Mouse (Mus musculus): ENCODE measurements around the gene Rwdd3.
A peak's percentile ranks its signal among the peaks of the same experiment; 100 is the strongest.

Rwdd3 gene

DNA sequence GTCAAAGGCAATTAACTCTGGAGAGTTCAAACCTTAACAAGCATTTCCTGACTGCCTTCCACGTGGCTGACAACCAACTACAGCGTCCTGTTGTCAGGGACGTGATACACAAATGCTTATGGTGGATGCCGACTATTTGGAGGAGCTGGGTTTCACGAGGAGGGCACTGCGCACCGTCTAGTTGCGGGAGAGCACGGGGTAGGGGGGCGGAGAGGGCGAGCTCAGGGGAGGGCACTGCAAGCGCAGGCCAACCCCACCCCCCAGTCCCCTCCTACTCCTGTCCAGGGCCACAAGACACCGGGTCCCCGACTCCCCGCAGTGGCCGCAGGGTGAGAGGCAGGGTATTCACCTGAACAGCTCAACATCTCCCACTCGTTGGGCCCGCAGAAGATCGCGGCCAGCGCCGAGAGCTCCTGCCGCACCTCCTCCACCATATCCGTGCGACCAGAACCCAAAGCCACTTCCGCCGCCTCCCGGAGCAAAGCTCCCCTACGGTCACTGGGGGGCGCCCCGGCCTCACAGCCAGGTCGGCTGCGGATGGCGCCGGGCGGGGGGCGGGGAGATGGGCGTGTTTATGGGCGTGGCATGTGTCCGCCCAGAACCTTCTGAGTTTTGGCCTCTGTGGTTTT is at the start of gene Rwdd3:
Gene Rwdd3 (minus strand): TSS at position 453 of the 629 bp plus-strand sequence.
- DNase-seq (ENCODE audit: low spot score): peak; percentile 90

DNA sequence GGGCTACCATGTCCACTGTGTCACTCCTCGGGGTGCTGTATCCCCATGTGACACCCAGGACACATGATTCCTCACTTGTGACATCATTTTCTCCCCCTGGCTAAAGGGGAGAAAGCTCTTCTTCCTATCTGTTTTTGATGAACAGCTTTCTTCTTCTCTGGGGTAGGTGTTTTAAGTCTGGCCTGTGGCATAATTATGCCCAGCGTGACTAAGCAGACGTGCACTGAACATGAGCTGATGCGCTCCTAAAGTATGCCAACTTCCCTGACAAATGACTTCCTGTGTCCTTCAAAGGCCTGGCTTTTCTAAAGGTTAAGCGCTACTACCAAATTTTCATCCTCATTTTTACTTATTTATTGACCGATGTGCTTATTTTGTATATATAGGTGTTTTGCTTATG is 45.5 kb upstream of the Rwdd3 start:
- DNase-seq (ENCODE audit: low spot score): no peak

DNA sequence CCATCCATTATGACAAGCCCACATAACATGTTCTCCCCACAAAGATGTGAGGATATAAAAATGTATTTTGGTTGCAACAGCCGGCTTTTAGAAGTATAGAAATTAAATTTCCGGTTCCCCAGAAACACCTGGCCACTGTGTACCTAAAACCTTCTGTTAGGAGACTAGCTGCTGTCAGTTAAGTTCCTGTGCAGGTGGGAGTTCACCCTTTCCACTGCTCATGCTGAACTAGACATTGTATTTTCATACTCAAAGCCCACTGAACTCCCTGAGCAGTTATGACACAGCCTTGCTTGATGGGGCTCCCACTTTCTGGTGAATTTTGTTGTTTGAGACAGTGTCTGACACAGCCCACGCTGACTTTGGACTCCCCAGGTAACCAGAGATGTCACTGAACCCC is 42.0 kb upstream of the Rwdd3 start:
- DNase-seq (ENCODE audit: low spot score): no peak

DNA sequence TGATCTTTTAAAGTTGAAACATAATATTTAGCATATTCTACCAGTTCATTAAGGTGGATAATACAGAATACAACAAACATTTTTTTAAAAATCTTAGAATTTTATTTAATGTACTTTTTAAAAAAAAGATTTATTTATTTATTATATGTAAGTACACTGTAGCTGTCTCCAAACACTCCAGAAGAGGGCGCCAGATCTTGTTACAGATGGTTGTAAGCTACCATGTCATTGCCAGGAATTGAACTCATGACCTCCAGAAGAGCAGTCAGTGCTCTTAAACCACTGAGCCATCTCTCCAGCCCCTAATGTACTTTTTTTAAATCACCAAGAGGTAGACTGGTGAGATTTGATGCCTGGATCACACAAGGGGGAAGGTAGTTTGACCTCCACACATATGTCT is 40.7 kb upstream of the Rwdd3 start:
- DNase-seq (ENCODE audit: low spot score): no peak

DNA sequence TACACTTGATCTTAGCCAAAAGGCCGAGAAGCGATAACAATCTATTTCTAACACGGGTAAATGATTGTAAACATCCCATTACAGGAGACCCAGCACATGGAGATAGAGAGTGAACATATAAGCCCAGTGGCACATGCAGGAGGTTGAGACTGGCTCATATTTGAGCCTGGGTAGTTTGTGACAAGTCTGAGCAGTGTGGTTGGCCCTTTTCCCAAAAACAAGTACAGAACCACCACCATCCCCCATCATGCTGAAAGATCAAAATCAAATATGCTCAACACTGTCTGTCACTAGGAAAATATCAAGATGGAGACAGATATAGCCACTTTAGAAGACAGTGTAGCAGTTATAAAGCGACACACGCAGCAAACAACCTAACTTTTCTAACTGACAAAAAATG is 37.5 kb upstream of the Rwdd3 start:
- DNase-seq (ENCODE audit: low spot score): no peak

DNA sequence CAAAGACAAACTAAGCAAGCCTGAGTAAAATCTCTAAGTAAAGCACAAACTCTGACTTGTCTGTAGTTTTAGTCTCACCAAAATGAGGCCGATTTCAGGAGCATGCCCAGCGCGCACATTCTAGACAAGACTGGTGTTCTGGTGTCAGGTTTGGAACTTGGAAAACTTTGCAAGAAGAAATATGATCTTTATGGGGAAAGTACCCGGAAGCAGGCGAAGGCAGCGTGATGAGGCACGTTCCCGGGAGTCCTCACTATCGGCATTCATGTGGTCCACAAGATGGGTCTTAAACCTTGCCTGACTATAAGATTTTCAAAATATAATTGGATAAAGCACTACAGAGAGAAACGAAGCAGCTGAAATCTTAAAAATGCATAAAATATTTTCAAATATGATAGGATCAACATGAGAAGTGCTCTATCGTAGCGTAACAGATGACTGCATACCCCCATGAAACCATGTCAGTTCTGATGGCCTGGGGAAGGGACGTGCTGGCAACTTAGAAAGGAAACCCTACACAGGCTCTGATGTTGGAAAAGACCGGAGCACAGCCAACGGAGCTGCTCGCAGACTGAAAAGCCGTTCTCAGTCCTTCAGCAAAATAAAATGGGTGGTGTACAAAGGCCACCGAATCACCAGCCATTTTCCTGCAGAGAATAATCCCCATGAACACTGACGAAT is 34.8 kb upstream of the Rwdd3 start:
- DNase-seq (ENCODE audit: low spot score): no peak

DNA sequence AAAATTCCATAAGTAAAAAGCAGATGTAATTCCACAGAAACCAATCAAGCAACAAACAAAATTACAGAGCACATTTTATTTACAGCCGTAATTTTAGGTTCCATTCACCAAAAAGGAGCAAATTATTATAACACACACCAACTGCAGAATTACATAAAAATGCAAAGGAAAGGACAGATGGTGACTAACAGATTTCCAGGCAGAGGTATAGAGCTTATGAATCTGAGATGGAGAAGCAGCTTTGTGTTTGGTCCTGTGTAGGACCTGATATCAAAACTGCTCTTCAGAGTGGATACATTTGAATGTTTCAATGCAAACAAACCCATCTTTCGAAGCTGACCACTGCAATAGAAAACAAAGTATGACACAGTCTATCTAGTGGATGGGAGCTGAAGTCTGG is 31.1 kb upstream of the Rwdd3 start:
- no peak for DNase-seq (ENCODE audit: low spot score)

DNA sequence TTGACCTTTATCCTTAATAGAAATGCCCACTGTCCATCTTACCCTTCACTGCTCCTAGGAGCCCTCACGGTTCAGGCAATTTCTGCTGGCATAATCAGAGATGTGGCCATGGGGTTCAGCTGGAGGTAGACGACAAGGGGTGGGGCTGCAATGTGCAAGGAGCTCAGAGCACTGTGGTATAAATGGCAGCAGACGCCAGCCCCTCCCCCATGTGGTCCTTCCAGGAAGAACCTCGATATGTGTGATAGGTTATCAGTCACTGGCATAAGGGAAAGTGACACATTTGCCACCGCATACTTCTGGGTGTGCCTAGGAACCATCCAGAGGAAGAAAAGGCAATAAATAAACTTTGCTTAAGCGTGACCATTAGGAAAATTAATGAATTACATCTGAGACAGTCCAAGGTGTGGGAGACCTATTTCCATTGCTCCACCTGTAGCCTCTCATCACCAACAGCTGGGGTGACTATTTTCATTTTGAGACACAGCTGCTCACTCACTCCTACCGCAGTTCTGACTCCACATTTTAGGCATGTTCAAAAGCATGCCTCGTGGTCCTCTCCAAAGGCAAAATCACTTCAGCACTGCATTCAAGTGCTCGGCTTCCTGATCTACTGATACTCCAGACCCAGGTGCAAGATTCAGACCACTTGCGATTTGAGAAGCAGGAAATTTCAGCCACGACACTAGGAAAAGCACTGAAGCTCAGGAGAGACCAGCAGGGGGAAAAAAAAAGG is 29.7 kb upstream of the Rwdd3 start:
- DNase-seq (ENCODE audit: low spot score): peak; percentile 42

DNA sequence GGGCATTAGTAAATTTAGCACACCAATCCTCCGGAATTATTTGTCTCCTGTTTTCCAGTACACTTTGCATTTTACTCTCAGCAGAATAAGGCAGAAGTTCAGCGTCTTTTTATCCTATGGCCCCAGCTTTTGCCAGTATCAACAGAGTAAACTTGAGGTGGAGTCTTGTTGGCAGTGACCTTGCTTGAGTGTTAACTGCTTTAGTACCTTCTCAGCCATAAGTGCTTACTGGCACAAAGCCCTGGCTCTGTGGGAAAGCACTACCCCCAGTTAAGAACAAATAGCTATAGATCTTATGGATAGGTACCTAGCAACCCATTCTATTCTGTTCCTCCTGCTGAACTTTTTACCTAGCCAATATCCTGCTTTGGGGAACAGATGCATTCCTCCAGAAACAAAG is 17.7 kb upstream of the Rwdd3 start:
- peak; percentile 45 for DNase-seq (ENCODE audit: low spot score)

DNA sequence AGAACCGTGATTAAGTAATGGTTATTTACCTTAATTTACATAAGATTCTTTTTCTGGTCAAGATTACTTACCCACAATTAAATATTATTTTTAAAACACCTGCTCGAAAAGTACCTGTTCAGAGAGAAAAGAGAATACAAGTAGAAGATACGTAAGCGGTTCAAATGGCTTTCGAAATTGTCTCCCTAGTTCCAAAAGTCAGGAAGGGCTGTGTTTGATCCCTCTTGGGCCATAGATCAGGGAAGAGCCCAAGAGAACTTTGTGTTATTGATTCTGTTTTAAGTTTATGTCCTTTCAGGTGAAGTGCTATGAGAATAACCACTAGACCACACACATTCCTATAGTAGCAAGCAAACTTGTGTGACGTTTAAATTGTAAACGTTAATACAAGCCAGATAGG is 16.0 kb upstream of the Rwdd3 start:
- no peak for DNase-seq (ENCODE audit: low spot score)

DNA sequence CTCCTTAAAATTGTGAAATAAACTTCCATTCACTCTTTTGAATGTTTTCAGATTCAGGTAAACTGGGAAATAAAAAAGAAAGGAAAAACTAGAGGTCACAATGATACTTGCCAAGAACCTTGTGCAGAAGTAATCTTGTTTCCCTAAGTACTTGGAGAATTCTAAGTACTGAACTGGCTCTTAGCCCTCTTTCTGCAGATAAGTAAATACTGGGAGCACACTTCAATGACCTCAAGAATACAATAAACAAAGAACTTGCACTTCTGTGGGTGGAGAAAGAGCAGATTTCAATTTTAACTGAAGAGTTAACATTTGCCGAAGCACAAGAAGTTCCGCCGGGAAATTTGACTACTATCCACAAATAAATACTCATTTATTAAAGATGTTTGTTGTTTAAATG is 15.4 kb upstream of the Rwdd3 start:
- DNase-seq (ENCODE audit: low spot score): peak; percentile 78

DNA sequence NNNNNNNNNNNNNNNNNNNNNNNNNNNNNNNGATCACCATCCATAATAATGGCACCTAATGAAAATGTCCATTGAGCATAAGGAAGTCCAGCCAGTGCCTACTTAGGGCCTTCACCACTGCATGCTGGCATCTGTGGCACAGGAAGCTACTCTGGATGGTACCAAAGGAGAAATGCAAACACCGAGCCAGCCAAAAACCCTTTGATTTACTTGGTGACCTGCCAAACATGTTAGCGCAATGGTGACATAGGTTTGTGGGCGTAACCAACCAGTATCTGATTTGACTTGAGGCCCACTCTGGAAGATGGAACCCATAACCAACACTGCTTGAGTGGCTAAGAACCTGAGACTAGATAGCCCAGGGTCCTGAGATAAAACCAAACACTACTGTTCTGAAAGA is 13.7 kb upstream of the Rwdd3 start:
- DNase-seq (ENCODE audit: low spot score): no peak

DNA sequence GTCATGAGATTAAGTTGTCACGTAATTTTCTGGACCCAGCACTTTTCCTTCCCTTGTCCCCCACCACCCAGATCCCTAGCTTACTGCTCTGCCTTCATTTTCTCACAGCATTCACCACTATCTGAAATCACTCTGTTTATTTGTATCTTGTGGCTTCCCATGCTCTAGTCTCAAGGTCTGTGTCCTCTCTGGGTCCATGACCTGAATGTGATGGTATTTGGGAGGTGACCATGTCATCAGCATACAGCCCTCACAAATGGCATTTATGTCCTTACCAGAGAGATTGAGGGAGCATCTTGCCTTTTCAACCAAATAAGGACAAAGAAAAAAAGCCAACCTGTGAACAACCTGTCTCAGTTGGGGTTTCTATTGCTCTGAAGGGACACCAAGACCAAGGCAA is 4.5 kb upstream of the Rwdd3 start:
- no peak for DNase-seq (ENCODE audit: low spot score)

DNA sequence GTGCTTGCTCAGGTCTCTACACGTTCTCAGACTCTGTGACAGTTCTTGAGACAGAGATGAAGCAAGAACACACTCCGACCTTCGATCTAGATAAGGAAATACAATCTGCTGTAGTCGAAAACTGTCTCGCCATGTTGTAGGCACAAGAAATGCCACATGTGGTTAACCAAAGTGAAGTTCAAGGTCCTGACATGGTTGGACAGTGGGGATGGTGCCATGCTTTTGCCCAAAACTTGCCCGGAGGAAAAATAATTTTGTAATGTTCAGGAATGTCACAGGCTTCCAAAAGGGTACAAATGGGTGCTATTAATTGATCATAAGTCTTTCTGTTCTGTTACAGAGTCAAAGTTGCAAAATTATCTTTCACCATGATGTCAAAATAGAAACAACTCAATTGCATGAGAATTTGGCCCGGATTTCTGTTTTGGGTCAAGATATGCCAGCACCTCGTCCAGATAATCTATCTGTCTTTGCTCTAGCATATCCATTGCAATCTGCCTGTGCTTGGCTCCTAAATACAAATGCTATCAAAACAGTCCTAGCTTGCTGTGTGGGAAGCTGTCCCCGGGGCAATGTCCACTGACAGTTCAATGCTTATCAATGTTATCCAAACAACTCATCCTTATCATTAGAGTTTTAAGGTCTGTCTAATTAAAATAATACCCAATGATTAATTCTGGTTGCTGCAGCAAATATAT is 2.9 kb upstream of the Rwdd3 start:
- no peak for DNase-seq (ENCODE audit: low spot score)

DNA sequence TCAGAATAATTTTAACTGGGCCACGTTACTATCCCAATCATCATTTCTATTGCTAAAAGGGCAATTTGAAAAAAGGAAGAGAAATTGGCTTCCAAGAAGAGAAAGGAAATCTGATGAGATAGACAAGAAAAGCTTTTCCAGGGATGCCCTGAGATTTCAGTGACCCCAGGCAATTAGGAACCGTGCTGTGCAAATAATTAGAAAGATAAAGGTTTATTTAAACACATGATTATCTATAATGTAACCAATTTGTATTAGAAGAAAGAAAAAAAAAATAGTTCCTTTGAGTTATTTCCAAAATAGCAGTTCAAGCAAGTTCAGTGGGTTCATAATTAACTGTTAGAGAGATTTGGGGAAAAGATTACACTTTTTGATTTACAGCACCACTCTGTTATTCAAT is 1.2 kb upstream of the Rwdd3 start:
- no peak for DNase-seq (ENCODE audit: low spot score)

DNA sequence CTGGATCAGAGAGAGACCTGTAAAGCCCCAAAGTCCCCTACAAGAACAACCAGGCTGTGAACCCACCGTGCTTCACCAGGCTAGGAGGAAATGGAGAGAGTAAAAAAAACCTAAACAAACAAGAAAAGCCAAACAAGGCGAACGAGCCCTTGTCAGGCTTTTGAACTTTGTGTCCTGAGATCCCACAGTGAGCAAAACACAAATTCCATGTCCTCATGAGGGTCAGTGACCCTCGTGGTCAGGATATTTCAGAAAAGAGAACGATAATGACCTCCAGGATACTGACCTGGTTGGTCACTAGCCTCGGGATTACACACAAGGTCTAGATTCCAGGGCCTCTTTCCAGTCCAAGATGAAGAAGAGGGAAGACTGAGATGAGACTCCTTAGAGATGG is 374 bp upstream of the Rwdd3 start:
- no peak for DNase-seq (ENCODE audit: low spot score)

DNA sequence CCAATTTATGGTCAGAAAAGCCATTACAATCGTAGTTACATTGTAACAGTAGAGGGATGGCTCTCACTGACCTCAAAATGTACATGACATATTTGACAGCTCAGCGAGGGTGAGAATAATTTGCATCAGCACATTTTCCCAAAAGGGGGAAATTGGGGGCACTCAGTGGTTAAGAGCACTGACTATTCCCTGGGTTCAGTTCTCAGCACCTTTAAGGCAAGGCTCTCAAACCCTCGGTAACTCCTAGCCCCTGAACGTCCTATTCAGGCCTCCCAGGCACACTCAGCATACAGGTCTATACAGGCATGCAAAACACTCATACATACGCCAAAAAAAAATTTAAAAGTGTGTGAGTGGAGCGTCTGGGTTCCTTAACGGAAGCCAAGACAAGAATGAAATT is 864 bp downstream of the Rwdd3 start:
- no peak for DNase-seq (ENCODE audit: low spot score)

DNA sequence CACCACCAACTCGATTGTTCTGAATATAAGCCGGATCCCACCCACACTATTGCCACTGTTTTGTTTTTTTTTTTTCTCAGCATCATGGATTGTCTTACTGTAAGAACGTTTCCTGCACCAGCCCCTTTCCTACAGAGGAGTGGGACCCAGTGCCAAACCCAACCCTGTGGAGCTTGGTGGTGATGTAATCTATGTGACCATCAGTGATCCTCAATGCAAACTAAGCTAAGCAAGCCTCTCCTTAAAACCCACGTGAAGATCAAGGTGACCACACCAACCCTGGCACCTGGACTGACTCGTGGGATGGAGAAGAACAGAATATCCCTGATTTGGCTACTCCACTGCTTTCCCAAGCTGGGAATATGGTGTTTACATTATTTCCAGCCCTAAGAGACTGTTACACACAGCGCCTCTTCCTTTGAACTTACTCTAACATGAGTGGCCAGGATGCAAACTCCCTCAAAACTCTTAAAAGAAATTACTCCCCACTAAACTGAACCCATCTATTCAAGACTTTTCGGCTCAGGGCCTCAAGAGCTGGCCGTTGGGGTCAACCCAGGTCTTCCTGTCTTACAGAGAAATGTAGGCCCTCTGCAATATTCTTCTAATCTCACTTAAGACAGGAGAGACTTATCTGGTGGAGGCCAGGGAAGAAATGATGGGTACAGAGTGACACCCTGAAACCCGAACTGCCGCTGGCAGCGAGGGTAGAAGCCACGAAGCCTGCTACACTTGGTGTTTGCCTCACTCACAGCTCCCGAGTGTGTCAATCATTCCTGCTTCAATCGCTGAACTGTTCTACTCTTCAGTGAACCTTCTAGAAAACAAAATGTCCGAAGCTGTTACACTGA is 2.2 kb downstream of the Rwdd3 start:
- no peak for DNase-seq (ENCODE audit: low spot score)

DNA sequence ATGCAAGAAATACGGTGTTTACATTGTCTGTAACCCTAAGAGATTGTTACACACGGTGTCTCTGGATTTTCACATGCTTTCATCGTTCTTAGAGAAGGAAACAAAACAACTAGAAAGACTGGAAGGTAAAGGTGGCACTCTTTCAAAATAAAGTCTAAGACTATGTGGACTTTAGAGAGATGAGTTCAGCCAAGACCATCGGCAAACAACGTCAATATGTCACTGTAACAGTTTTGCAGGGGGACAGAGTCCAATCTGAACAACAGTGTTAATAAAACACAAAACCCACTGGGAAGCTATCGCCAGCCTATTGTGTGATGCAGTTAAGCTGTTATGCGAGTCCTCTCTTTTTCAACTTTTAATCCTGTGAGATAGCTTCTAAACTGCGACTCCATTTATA is 2.9 kb downstream of the Rwdd3 start:
- DNase-seq (ENCODE audit: low spot score): no peak

DNA sequence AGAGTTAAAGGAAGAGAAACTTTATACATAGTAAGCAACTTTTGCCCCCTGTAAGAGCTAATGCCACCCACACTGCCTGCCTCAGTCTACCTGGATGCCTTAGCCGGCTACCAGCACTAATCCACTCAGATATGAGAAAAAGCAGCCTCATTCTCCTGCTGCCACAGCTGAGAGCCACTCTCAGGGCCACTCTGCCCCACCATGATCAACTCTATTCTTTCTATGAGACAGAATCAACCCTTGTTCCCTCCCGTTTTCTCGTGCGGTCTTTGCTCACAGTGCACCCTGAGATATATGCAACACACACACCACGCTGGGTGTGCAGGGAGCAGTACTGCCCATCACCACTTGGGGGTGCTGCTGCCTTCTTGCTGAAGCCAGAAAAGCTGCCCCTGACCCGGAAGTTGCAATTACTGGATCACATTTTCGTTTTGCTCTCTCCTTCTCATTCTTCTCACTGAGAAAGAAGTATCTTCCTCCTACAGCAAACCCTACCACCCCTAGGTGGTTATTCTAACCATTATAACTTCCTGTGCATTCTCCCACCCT is 8.2 kb downstream of the Rwdd3 start:
- peak; percentile 68 for DNase-seq (ENCODE audit: low spot score)

DNA sequence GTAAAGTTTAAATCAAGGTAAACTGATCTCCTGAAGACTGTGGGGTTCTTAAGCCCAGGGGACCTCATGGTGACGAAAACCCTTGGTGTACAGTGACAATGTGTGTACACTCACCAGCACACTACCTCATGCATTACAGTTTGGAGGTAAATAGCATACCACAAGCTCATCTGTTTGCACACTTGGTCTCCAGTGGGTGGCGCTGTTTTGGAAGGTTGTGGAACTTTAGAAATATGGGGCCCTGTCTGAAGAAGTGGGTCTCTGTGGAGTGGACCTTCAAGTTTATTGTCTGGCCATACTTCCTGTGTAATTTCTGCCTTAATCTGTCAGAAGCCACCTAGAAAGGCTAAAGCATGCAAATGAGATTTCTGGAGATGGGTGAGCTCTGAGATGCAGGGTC is 9.8 kb downstream of the Rwdd3 start:
- DNase-seq (ENCODE audit: low spot score): no peak

DNA sequence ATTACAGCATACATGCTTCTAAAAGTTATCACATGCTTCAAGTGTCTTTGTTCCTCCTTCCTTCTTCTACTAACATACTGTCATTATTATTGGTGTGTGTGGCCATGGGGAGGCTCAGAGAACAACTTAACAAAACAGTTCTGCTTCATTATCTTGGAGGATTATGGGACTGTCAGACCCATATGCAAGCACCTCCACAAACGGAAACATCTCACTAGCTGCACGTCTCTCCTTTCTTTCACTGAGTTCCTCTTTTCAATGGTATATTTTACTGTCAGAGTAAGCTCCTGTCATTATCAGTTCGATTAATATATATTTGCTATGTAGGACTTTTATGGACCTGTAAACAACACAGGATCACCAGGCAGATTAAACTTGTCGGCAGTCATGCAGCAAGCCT is 11.1 kb downstream of the Rwdd3 start:
- no peak for DNase-seq (ENCODE audit: low spot score)

All from lung, postnatal 25 days (tissue).